21 mouse cellular contexts compared by ENCODE assay signal in the genomic region with DNA sequence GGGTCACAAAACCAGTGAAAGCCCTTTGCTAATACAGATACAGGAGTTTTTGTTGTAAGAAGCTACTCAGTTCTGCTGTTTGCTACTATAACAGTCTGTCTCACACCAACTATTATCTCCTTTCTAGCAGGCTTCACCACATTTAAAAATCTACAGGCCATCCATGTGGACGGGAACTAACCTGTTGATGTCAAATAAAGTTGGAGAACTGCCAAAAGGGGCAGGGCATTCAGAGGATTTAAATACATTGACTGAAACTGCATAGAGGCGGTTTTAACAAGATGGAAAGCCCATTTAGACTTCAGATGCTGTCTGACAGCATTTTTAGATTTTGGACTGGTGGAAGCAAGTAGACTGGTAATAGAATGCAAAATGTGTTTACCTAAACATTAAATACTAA.
DNase-seq lines count a peak whose midpoint lies in the region; ATAC-seq lines count a peak whose summit lies in the region.
"Had no signal": no experiment of that assay in that cellular context is flagged by ENCODE, and none has a peak within 500 bp of the region (broad histone marks: within the 10 kb centered on the region; RNA-seq: fewer than 3 reads in every experiment).

No protein-coding gene starts in this region.

- ATAC-seq in midbrain, embryonic 14.5 days (ENCODE audit: low FRiP score, low TSS enrichment), result no peak
- ATAC-seq in embryonic facial prominence, embryonic 11.5 days (replicated peaks; ENCODE audit: insufficient number of reproducible peaks, low FRiP score, low TSS enrichment, low read depth), result no peak
- ATAC-seq: CD4-positive, CD25-positive, alpha-beta regulatory T cell, adult 4 months; forebrain, embryonic 15.5 days; hindbrain, postnatal 0 days had no signal

- WGBS in midbrain, embryonic 14.5 days, result 45% methylated on average over 2 of the region's 2 CpGs
- 86% methylated on average over 2 of the region's 2 CpGs for WGBS in midbrain, embryonic 10.5 days
- 68% methylated on average over 2 of the region's 2 CpGs for WGBS in embryonic facial prominence, embryonic 11.5 days
- 89% methylated on average over 2 of the region's 2 CpGs for WGBS in limb, embryonic 10.5 days

- H3K9me3 ChIP-seq in midbrain, embryonic 14.5 days (ENCODE audit: control insufficient read depth, low read length), result no peaks in the 10 kb centered on the region
- H3K9me3 ChIP-seq in midbrain, embryonic 10.5 days (replicated peaks), result no peaks in the 10 kb centered on the region
- H3K9me3 ChIP-seq in embryonic facial prominence, embryonic 11.5 days (replicated peaks; ENCODE audit: control insufficient read depth, low read length), result no peaks in the 10 kb centered on the region
- no peaks in the 10 kb centered on the region for H3K9me3 ChIP-seq in limb, embryonic 10.5 days (replicated peaks)
- H3K9me3 ChIP-seq: forebrain, embryonic 15.5 days; G1E; heart, embryonic 15.5 days; hindbrain, embryonic 13.5 days had no signal

- H3K27me3 ChIP-seq in midbrain, embryonic 14.5 days (ENCODE audit: control insufficient read depth, insufficient read depth, low read length), result no peaks in the 10 kb centered on the region
- no peaks in the 10 kb centered on the region for H3K27me3 ChIP-seq in midbrain, embryonic 10.5 days (ENCODE audit: low read depth, poor library complexity, severe bottlenecking)
- no peaks in the 10 kb centered on the region for H3K27me3 ChIP-seq in embryonic facial prominence, embryonic 11.5 days (ENCODE audit: control insufficient read depth, insufficient read depth, low read length)
- H3K27me3 ChIP-seq in limb, embryonic 10.5 days (ENCODE audit: low read depth, poor library complexity, severe bottlenecking), result no peaks in the 10 kb centered on the region
- H3K27me3 ChIP-seq: forebrain, embryonic 15.5 days; heart, embryonic 15.5 days; hindbrain, embryonic 13.5 days had no signal

- H3K27ac ChIP-seq in midbrain, embryonic 14.5 days (replicated peaks; ENCODE audit: low read depth, low read length), result no peak overlapping the region
- no peak overlapping the region for H3K27ac ChIP-seq in midbrain, embryonic 10.5 days (replicated peaks)
- H3K27ac ChIP-seq in embryonic facial prominence, embryonic 11.5 days (replicated peaks; ENCODE audit: low read depth, low read length), result no peak overlapping the region
- H3K27ac ChIP-seq in limb, embryonic 10.5 days, result peak overlapping the region; percentile 42; the same call in 1 of the 2 replicates
- H3K27ac ChIP-seq: forebrain, embryonic 15.5 days; heart, embryonic 15.5 days; hindbrain, embryonic 13.5 days; hindbrain, postnatal 0 days had no signal

- H3K9ac ChIP-seq in midbrain, embryonic 14.5 days (replicated peaks; ENCODE audit: low read length), result no peak overlapping the region
- no peak overlapping the region for H3K9ac ChIP-seq in embryonic facial prominence, embryonic 11.5 days (replicated peaks; ENCODE audit: low read length)
- H3K9ac ChIP-seq: forebrain, embryonic 15.5 days; heart, embryonic 15.5 days; hindbrain, embryonic 13.5 days had no signal

- H3K4me2 ChIP-seq in midbrain, embryonic 14.5 days (ENCODE audit: low read length), result no peak overlapping the region
- H3K4me2 ChIP-seq in embryonic facial prominence, embryonic 11.5 days (ENCODE audit: low read depth, low read length), result no peak overlapping the region
- H3K4me2 ChIP-seq: forebrain, embryonic 15.5 days; heart, embryonic 11.5 days; heart, embryonic 15.5 days; hindbrain, embryonic 13.5 days had no signal

- no peaks in the 10 kb centered on the region for H3K4me1 ChIP-seq in midbrain, embryonic 14.5 days (ENCODE audit: control insufficient read depth, insufficient read depth, low read length)
- no peaks in the 10 kb centered on the region for H3K4me1 ChIP-seq in midbrain, embryonic 10.5 days
- no peaks in the 10 kb centered on the region; the same call in 1 of the 2 replicates for H3K4me1 ChIP-seq in embryonic facial prominence, embryonic 11.5 days (ENCODE audit: control insufficient read depth, insufficient read depth, low read length)
- H3K4me1 ChIP-seq in limb, embryonic 10.5 days, result peaks cover 14% of the 10 kb centered on the region; the same call in 1 of the 2 replicates
- H3K4me1 ChIP-seq: forebrain, embryonic 15.5 days; heart, embryonic 15.5 days; hindbrain, embryonic 13.5 days had no signal

- DNase-seq in midbrain, embryonic 14.5 days, result peak; percentile 66
- no peak for DNase-seq in midbrain, embryonic 10.5 days (ENCODE audit: low spot score)
- DNase-seq in ZHBTc4 (ENCODE audit: low read depth, low spot score), result peak; percentile 4
- peak; percentile 50 for DNase-seq in embryonic facial prominence, embryonic 11.5 days (ENCODE audit: low spot score)
- no peak for DNase-seq in limb, embryonic 10.5 days (ENCODE audit: low spot score)
- no peak for DNase-seq in adrenal gland, postnatal 36 days
- DNase-seq in adrenal gland, adult (ENCODE audit: inconsistent age in 2 of 2, low spot score in 1 of 2), result no peak
- no peak for DNase-seq in gastrocnemius, postnatal 25 days
- DNase-seq: adrenal gland, adult 8-10 months; cerebellum, adult 18-20 months; cerebellum, adult 9-11 months; cerebellum, postnatal 36 days; heart, adult 18-20 months; heart, postnatal 14 days had no signal

- no peaks in the 10 kb centered on the region for H3K36me3 ChIP-seq in midbrain, embryonic 14.5 days (ENCODE audit: control insufficient read depth, insufficient read depth, low read length)
- H3K36me3 ChIP-seq in midbrain, embryonic 10.5 days, result no peaks in the 10 kb centered on the region
- no peaks in the 10 kb centered on the region for H3K36me3 ChIP-seq in embryonic facial prominence, embryonic 11.5 days (replicated peaks; ENCODE audit: control insufficient read depth, insufficient read depth, low read depth, low read length)
- no peaks in the 10 kb centered on the region for H3K36me3 ChIP-seq in limb, embryonic 10.5 days
- H3K36me3 ChIP-seq: forebrain, embryonic 15.5 days; G1E; heart, embryonic 15.5 days had no signal

- H3K4me3 ChIP-seq in midbrain, embryonic 14.5 days (replicated peaks; ENCODE audit: low read depth, low read length), result no peak overlapping the region
- no peak overlapping the region for H3K4me3 ChIP-seq in midbrain, embryonic 10.5 days
- no peak overlapping the region for H3K4me3 ChIP-seq in embryonic facial prominence, embryonic 11.5 days (ENCODE audit: low read depth, low read length)
- H3K4me3 ChIP-seq in limb, embryonic 10.5 days, result no peak overlapping the region
- H3K4me3 ChIP-seq: forebrain, embryonic 15.5 days; heart, embryonic 15.5 days; hindbrain, embryonic 13.5 days had no signal

Comparison
In these comparisons a context has a peak if more than half of its experiments do, and no peak if none do; other contexts are left out.
1. DNase-seq: peak in midbrain, embryonic 14.5 days (single experiment), ZHBTc4 (single experiment) and embryonic facial prominence, embryonic 11.5 days (single experiment); none in midbrain, embryonic 10.5 days (single experiment), limb, embryonic 10.5 days (single experiment), adrenal gland, postnatal 36 days (0 of 2), adrenal gland, adult (0 of 2) and gastrocnemius, postnatal 25 days (single experiment).